Mouse (Mus musculus) liver, embryonic 13.5 days (tissue): Measurements from ENCODE around the gene Agt. TPM values are rescaled to one million over a fixed set of nuclear protein-coding genes. Genes with fewer than 3 reads are reported as not detected.
A peak's percentile ranks its signal among the peaks of the same experiment; 100 is the strongest.

Source experiments
- ATAC-seq: fragments of 200-750 bp; cut with Nextera tagmentation; 2 replicates; pipeline ENCODE4 v1.8.0; 2017; ENCODE audit warnings: low read depth, mild to moderate bottlenecking, moderate number of reproducible peaks, moderate library complexity
- DNase-seq: peaks from one replicate; pipeline ENCODE4 v3.0.0; 2022
- H3K27ac ChIP-seq: fragments of 300-500 bp; sonication (generic); 2 replicates; pipeline ENCODE4 v1.5.1; 2015; ENCODE audit warnings: moderate library complexity, mild to moderate bottlenecking, inconsistent platforms
- H3K27me3 ChIP-seq: fragments of 300-500 bp; sonication (generic); 2 replicates; pipeline ENCODE4 v1.6.1; 2015; ENCODE audit warnings: mild to moderate bottlenecking, inconsistent platforms
- H3K36me3 ChIP-seq: fragments of 300-500 bp; sonication (generic); 2 replicates; pipeline ENCODE4 v1.6.1; 2015; ENCODE audit warnings: mild to moderate bottlenecking, inconsistent platforms
- H3K4me1 ChIP-seq: fragments of 300-500 bp; sonication (generic); replicated peaks from 2 replicates; pipeline ENCODE4 v1.6.1; 2015; ENCODE audit warnings: inconsistent platforms
- H3K4me2 ChIP-seq: fragments of 300-500 bp; sonication (generic); 2 replicates; pipeline ENCODE4 v1.6.1; 2015; ENCODE audit warnings: inconsistent platforms, mild to moderate bottlenecking, moderate library complexity
- H3K4me3 ChIP-seq: fragments of 300-500 bp; sonication (generic); replicated peaks from 2 replicates; pipeline ENCODE4 v1.5.1; 2015; ENCODE audit warnings: mild to moderate bottlenecking, inconsistent platforms
- H3K9ac ChIP-seq: fragments of 300-500 bp; sonication (generic); 2 replicates; pipeline ENCODE4 v1.6.1; 2015; ENCODE audit warnings: mild to moderate bottlenecking, inconsistent platforms
- H3K9me3 ChIP-seq: fragments of 300-500 bp; sonication (generic); replicated peaks from 2 replicates; pipeline ENCODE4 v1.6.1; 2016; ENCODE audit warnings: inconsistent platforms
- WGBS: fragments of 180-500 bp; shearing (Covaris S2); methylation state at CpG from one replicate; pipeline ENCODE4 v1.1.7; 2015; ENCODE audit not compliant: insufficient replicate concordance; 5-methylcytosine and 5-hydroxymethylcytosine counted together
- polyA plus RNA-seq: library from polyadenylated mRNA; unstranded; fragments of >200 nt; fragmentation: Nextera tagmentation; extraction: Ambion mirVana; gene quantifications from 2 replicates; pipeline ENCODE4 v1.2.1, GENCODE M21; 2015

Gene Agt
- polyA plus RNA-seq, 1 experiment from 2014 or later: 50.2 TPM

- peaks cover 12% of the 10 kb centered on the region for H3K4me1 ChIP-seq
- H3K9ac ChIP-seq: no peak within 1 kb of the TSS
- no peaks in the 10 kb centered on the region for H3K9me3 ChIP-seq
- H3K36me3 ChIP-seq: no peaks in the 10 kb centered on the region
- H3K27ac ChIP-seq: no peak within 1 kb of the TSS
- H3K4me2 ChIP-seq: no peak within 1 kb of the TSS
- no peak for ATAC-seq
- no peaks in the 10 kb centered on the region for H3K27me3 ChIP-seq
- H3K4me3 ChIP-seq: no peak within 1 kb of the TSS
- DNase-seq: no peak
- WGBS: 70% methylated on average over 8 of the region's 8 CpGs
These were observed 6.3 kb upstream of the Agt start, which contains the start of gene Capn9 for GRCm38 (mm10) chr8:124575811-124576210. Capn9 (plus strand) TSS chr8:124576111.

- Histone ChIP-seq H3K4me2 (no peak overlapping the region), H3K9ac (no peak overlapping the region), H3K9me3 (no peaks in the 10 kb centered on the region), H3K27me3 (no peaks in the 10 kb centered on the region), H3K36me3 (no peaks in the 10 kb centered on the region), H3K27ac (peak overlapping the region; percentile 75), H3K4me1 (peaks cover 17% of the 10 kb centered on the region), H3K4me3 (no peak overlapping the region)
- DNase-seq: peak; percentile 60
- 48% methylated on average over 15 of the region's 15 CpGs for WGBS
- no peak for ATAC-seq
These were observed 4.2 kb upstream of the Agt start for GRCm38 (mm10) chr8:124573552-124574340.

GRCm38 (mm10) chr8:124572430-124572775, 2.9 kb upstream of the Agt start:
- H3K27ac ChIP-seq: 0 out of 2 replicates have a peak overlapping the region, but pooled peaks have one; percentile 39
- no peaks in the 10 kb centered on the region for H3K27me3 ChIP-seq
- H3K4me3 ChIP-seq: no peak overlapping the region
- H3K4me1 ChIP-seq: peaks cover 17% of the 10 kb centered on the region
- H3K9me3 ChIP-seq: no peaks in the 10 kb centered on the region
- DNase-seq (no peak), ATAC-seq (no peak)
- H3K4me2 ChIP-seq: no peak overlapping the region
- no peaks in the 10 kb centered on the region for H3K36me3 ChIP-seq
- H3K9ac ChIP-seq: no peak overlapping the region

GRCm38 (mm10) chr8:124571732-124572429, 2.4 kb upstream of the Agt start:
- 54% methylated on average over 8 of the region's 8 CpGs for WGBS
- H3K9me3 ChIP-seq: no peaks in the 10 kb centered on the region
- H3K4me2 ChIP-seq: no peak overlapping the region
- ATAC-seq (peak; percentile 71), DNase-seq (no peak)
- no peaks in the 10 kb centered on the region for H3K27me3 ChIP-seq
- H3K4me3 ChIP-seq: no peak overlapping the region
- H3K9ac ChIP-seq: no peak overlapping the region
- H3K4me1 ChIP-seq: peaks cover 17% of the 10 kb centered on the region
- no peaks in the 10 kb centered on the region for H3K36me3 ChIP-seq
- H3K27ac ChIP-seq: peak overlapping the region; percentile 82

GRCm38 (mm10) chr8:124569100-124569499, 406 bp downstream of the Agt start:
- Histone ChIP-seq H3K27ac (peak overlapping the region; percentile 73), H3K36me3 (no peaks in the 10 kb centered on the region), H3K27me3 (no peaks in the 10 kb centered on the region), H3K9ac (peak overlapping the region; percentile 50), H3K4me2 (peak overlapping the region; percentile 47), H3K4me3 (peak overlapping the region; percentile 26), H3K9me3 (no peaks in the 10 kb centered on the region), H3K4me1 (peaks cover 17% of the 10 kb centered on the region)
- WGBS: 50% methylated on average over 2 of the region's 2 CpGs
- ATAC-seq (no peak), DNase-seq (no peak)

- ATAC-seq: no peak
- no peak overlapping the region for H3K9ac ChIP-seq
- 68% methylated on average over 3 of the region's 3 CpGs for WGBS
- no peak overlapping the region for H3K27ac ChIP-seq
- peaks cover 12% of the 10 kb centered on the region for H3K4me1 ChIP-seq
- no peak for DNase-seq
- no peaks in the 10 kb centered on the region for H3K27me3 ChIP-seq
- 0 out of 2 replicates have a peak overlapping the region, but pooled peaks have one; percentile 8 for H3K4me3 ChIP-seq
- H3K36me3 ChIP-seq: no peaks in the 10 kb centered on the region
- H3K9me3 ChIP-seq: no peaks in the 10 kb centered on the region
- peak overlapping the region; percentile 47 for H3K4me2 ChIP-seq
These were observed 1.9 kb downstream of the Agt start for GRCm38 (mm10) chr8:124567584-124567983.

GRCm38 (mm10) chr8:124567126-124567525, 2.4 kb downstream of the Agt start:
- no peak overlapping the region for H3K4me3 ChIP-seq
- H3K27me3 ChIP-seq: no peaks in the 10 kb centered on the region
- 55% methylated on average over 6 of the region's 6 CpGs for WGBS
- H3K4me1 ChIP-seq: peaks cover 12% of the 10 kb centered on the region
- ATAC-seq: no peak
- no peaks in the 10 kb centered on the region for H3K36me3 ChIP-seq
- H3K9ac ChIP-seq: no peak overlapping the region
- H3K27ac ChIP-seq: no peak overlapping the region
- no peaks in the 10 kb centered on the region for H3K9me3 ChIP-seq
- peak overlapping the region; percentile 47; the same call in 1 of the 2 replicates for H3K4me2 ChIP-seq
- no peak for DNase-seq

GRCm38 (mm10) chr8:124557476-124557875, 12.0 kb downstream of the Agt start:
- H3K4me2 ChIP-seq: no peak overlapping the region
- WGBS: 49% methylated on average over 5 of the region's 5 CpGs
- H3K4me1 ChIP-seq: 0 out of 2 replicates have a peak, but pooled peaks cover 3% of the 10 kb centered on the region
- H3K36me3 ChIP-seq: peaks cover 11% of the 10 kb centered on the region
- H3K9me3 ChIP-seq: no peaks in the 10 kb centered on the region
- DNase-seq (no peak), ATAC-seq (no peak)
- H3K27ac ChIP-seq: no peak overlapping the region
- H3K4me3 ChIP-seq: no peak overlapping the region
- no peak overlapping the region for H3K9ac ChIP-seq
- no peaks in the 10 kb centered on the region for H3K27me3 ChIP-seq

GRCm38 (mm10) chr8:124556658-124557057, 12.8 kb downstream of the Agt start:
- H3K9ac ChIP-seq: no peak overlapping the region
- no peak for DNase-seq
- WGBS: 80% methylated on average over 13 of the region's 13 CpGs
- no peaks in the 10 kb centered on the region for H3K9me3 ChIP-seq
- no peak overlapping the region for H3K27ac ChIP-seq
- ATAC-seq: no peak
- peaks cover 19% of the 10 kb centered on the region for H3K36me3 ChIP-seq
- no peaks in the 10 kb centered on the region for H3K27me3 ChIP-seq
- H3K4me2 ChIP-seq: no peak overlapping the region
- H3K4me3 ChIP-seq: no peak overlapping the region
- H3K4me1 ChIP-seq: 0 out of 2 replicates have a peak, but pooled peaks cover 3% of the 10 kb centered on the region

GRCm38 (mm10) chr8:124556164-124556563, 13.3 kb downstream of the Agt start:
- no peak overlapping the region for H3K4me3 ChIP-seq
- WGBS: 76% methylated on average over 7 of the region's 7 CpGs
- ATAC-seq: no peak

GRCm38 (mm10) chr8:124555113-124555750, 14.3 kb downstream of the Agt start:
- H3K36me3 ChIP-seq: peaks cover 33% of the 10 kb centered on the region
- H3K9ac ChIP-seq: no peak overlapping the region
- H3K27me3 ChIP-seq: no peaks in the 10 kb centered on the region
- H3K4me2 ChIP-seq: no peak overlapping the region
- H3K9me3 ChIP-seq: no peaks in the 10 kb centered on the region
- WGBS: 75% methylated on average over 7 of the region's 7 CpGs
- H3K4me3 ChIP-seq: no peak overlapping the region
- ATAC-seq (no peak), DNase-seq (no peak)
- H3K4me1 ChIP-seq: 0 out of 2 replicates have a peak, but pooled peaks cover 3% of the 10 kb centered on the region
- H3K27ac ChIP-seq: no peak overlapping the region

More at GRCm38 (mm10) chr8:124556164-124556563, 13.3 kb downstream of the Agt start:
- no peaks in the 10 kb centered on the region for H3K9me3 ChIP-seq
- no peak overlapping the region for H3K27ac ChIP-seq
- no peak overlapping the region for H3K9ac ChIP-seq
- no peak for DNase-seq
- H3K4me2 ChIP-seq: no peak overlapping the region
- H3K36me3 ChIP-seq: peaks cover 24% of the 10 kb centered on the region
- no peaks in the 10 kb centered on the region for H3K27me3 ChIP-seq
- 0 out of 2 replicates have a peak, but pooled peaks cover 3% of the 10 kb centered on the region for H3K4me1 ChIP-seq
